Mouse (Mus musculus) erythroblast, embryonic 14.5 days (primary cell): Measurements from ENCODE around the gene Slfn9.

ENCODE experiments used
- GATA1 ChIP-seq: IDR thresholded peaks from 2 replicates; pipeline ENCODE4 v1.6.1; 2012; ENCODE audit warnings: low read length, inconsistent platforms, mixed read lengths
- TAL1 ChIP-seq: IDR thresholded peaks from 3 replicates; pipeline ENCODE4 v1.6.1; 2012; ENCODE audit warnings: low read length, inconsistent platforms, mixed read lengths

DNA sequence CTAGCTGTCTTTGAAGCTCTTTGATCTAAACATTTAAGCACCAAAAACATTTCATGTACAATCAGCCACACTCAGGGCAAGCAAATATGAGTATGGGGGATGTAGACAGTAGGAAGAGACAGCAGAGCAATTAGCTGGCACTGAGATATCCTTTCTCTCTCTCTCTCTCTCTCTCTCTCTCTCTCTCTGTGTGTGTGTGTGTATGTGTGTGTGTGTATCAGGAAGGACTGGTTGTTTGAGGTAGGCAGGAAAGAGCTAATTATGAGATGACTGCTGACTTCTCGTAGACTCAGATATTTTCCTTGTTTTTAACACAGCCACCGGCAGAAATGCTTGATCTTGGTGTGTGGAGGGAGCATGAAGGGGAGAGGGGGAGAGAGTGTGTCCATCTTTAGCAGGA is 29.9 kb downstream of the Slfn9 start:
- TF ChIP-seq TAL1 (no peak), GATA1 (no peak)
